Mouse (Mus musculus) gastrocnemius, adult 18-20 months (tissue): ENCODE results near the gene Xirp2. TPM values are rescaled to one million over a fixed set of nuclear protein-coding genes. Genes with fewer than 3 reads are reported as not detected.

Experiments
- DNase-seq: peaks from one replicate; pipeline ENCODE4 v3.0.0; 2021; ENCODE audit warnings: low spot score
- total RNA-seq, 2 experiments: library from RNA; stranded (reverse); gene quantifications; 2 replicates each; pipeline ENCODE4 v1.2.3; 2021

Gene Xirp2
- total RNA-seq, 2 experiments from 2014 or later: 1,079 to 1,082 TPM

DNA sequence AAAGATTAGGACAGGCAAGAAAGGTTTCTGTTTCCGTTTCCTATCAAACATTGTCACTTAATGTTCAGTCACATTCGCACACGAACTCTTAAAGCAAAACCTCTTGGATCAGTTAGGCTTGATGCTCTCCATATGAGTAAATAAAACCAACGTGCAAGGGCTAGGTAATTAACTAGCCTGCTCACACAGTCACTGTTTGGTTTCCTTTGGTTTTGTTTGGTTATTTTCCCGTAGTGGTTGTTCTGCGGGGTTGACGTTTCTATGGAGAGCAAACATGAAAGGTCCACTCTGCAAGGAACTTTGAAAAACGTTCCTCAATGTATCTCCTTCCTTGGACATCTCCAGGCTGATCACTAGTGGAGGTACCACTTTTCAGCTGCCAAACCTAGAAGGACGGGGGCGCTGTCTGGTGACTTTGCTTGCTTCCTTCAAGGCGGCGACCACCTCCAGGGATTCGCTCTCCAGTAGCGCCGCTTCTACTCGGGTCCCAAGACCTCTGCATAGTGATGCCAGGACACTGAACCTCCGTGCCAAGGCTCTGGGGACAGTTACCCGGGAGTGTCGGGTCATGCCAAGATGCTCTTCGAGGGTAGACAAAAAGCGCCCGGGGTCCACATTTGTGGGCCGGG is 119.2 kb downstream of the Xirp2 start:
- peak; percentile 14 for DNase-seq

DNA sequence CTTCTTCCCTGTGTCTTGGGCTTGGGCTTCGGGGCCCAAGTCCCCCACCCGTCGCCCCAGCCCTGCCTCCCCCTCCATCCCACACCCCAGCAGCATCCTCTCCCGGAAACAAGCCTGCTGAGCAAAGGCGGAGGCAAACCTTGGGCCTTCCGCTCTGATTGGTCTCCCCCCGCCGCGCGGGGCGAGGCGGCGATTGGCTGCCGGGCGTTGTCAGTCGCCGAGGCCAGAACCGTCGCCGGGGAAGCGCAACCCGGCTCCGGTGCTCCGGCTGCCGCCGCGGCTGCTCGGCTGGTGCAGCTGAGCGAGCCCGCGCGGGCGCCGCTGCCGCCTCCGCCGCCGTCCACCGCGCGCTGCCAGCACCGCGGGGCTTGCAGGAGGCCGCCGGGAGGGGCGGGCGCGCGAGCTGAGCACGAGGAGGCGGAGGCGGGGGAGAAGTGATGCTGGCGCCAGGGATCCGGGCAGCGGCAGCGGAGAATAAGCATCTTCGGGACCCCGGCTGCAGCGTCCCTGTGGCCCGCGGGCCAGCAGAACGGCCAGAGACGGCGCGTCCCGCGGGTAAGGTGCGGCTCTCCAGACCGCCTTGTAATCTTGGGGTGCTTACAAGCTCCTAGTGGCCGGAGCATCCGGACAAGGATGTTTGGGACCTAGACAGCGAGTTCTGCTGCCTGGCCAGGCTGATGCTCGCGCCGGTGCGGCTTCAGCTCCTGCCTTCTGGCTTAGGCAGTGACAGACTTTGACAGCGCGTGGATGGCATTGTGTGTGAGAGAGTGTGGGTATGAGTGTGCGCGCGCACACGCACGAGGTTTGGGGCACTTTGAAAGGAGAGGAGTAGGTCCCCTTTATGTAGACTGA is 119.9 kb downstream of the Xirp2 start, which contains the start of gene B3galt1:
B3galt1 (plus strand) TSS at position 392 of the 852 bp plus-strand sequence.
- DNase-seq: peak; percentile 79

DNA sequence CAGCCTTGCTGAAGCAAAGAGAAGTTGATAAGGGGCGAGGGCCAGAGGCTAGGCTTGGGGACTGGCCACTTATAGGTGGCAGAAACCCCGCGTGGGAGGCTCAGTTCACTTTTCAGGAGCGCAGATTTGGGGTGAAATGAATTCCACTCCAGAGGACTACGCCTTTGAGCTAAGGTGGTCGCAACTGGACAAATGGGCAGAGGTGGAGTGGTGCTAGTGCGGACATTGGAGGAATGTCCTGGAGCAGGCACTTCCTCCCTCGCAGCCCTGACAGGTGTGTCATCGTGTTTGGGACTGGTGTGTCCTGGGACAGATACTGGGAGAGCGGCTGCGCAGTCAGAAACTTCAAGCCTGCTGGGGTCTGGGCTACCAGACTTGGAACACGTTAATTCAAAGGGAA is 120.8 kb downstream of the Xirp2 start:
- no peak for DNase-seq

DNA sequence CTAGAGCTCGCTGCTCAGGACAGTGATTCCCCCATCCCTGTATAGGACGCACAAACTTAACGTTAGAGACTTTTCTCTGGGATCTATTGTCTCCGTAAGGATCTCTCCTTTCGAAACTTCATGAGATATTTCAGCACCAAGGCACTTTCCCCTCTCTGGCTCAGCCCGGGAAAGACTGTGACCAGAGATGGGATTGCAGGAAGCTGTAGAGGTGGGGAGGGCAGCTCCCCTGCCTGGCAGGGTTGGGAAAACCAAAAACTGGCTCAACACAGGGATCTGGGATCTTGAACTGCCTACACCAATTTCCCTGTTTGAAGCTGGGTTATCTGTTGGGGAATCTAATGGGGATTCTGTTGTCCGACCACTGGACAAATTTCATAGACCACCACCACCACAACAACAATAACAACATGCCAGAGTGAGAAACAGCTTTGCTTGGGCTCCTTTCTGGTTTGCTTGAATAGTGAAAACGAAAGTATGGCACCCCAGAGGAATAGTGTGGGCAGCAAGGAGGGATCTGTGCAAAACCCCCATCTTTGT is 121.4 kb downstream of the Xirp2 start:
- no peak for DNase-seq

Other genes with a start within 250 kb of the Xirp2 start
- gene Gm21830, start 32.3 kb upstream of the Xirp2 start, total RNA-seq: not detected
- gene Gm26727, start 12.8 kb upstream of the Xirp2 start, total RNA-seq: not detected
- gene B3galt1, start 119.9 kb downstream of the Xirp2 start, total RNA-seq: 1 to 10 TPM; 3.6 to 4.3 TPM